Mouse (Mus musculus) megakaryocyte, embryonic 14.5 days (primary cell): Measurements from ENCODE around the gene Slc15a1.

Source experiments
- FLI1 ChIP-seq: IDR thresholded peaks from 2 replicates; pipeline ENCODE4 v1.6.1; 2012; ENCODE audit warnings: low read length, inconsistent platforms, mixed read lengths
- GATA1 ChIP-seq: IDR thresholded peaks from 3 replicates; pipeline ENCODE4 v1.6.1; 2012; ENCODE audit warnings: mixed read lengths, low read length, inconsistent platforms, borderline replicate concordance

DNA sequence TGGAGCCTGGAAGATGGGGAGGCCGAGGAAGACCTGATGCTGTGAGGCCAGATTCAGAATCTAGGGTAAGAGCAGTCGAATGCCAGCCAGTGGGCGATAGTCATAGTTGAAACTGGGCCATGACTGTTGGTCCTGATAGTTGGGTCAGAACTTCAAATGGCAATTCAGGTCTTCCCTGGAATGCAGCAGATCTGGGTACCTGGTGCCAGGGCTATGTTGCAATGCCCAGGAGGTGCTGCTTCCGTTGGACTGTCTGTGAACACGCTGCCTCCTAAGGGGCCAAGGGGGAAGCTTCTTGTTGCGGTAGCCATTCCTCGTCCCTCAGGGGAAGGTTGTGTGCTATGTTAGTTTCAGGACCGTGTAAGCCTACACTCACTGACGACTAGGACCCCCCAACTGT is 25.8 kb upstream of the Slc15a1 start:
- no peak for TF ChIP-seq GATA1
- TF ChIP-seq FLI1, result no peak
